Mouse (Mus musculus): ENCODE measurements around the gene Fgf18.
A peak's percentile ranks its signal among the peaks of the same experiment; 100 is the strongest.

Gene Fgf18

DNA sequence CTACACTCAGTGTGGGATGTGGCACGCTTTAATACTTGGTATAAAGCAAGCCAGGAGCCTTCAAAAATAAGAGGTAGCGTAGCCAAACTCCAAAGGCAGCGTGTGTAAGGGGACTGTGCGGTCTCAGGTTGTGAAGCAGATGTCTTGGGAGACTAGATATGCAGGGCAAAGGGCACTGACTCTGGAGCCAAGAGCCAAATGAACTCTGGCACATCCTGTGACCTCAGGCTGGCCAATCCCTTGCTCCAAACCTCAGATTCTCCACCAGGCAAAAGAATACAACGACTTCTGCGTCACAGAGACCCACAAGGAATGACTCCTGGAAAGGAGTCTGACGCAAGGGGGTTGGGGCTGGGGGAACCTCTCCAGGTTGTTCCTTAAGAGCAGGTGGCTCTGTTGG, 28.1 kb downstream of the Fgf18 start:
- DNase-seq (ENCODE audit: low read depth, low spot score), result no peak

DNA sequence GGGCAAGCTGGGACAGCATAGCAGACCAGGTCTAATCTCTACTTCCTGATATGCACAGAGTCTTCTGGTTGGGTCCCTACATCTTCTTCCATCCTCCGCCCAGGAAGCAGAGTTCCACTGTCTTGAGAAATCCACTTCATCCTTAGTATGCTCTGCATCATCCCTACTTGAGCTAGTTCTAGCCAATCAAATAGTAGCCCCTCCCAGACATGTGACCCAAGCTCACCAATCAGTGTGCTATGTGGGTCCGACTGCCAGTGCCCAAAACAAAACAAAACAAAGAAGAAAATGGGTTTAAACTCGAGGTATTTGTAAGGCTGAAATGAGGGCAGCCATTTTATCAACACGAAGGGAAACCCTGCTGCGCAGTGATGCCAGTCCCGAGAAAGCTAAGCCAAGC, 28.7 kb downstream of the Fgf18 start:
- DNase-seq (ENCODE audit: low read depth, low spot score), result no peak

DNA sequence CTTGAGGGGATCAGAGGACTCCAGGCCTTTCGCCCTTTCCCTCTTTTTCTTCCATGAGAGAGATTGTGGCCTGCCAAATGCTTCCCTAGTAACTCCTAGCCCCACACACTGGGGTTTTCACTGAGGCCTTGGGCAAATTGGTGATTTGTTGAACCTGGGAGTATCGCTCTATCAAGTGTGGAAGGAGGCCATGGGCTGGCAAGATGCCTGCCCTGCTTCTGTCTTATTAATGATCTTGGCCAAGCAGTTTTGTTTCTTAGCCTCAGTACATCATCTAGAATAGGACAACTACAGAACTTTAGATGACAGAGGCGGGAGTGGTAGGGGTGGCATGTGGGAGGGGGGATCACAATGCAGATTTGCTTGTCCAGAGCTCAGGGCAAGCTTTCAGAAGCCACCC, 31.4 kb downstream of the Fgf18 start:
- no peak for DNase-seq (ENCODE audit: low read depth, low spot score)

DNA sequence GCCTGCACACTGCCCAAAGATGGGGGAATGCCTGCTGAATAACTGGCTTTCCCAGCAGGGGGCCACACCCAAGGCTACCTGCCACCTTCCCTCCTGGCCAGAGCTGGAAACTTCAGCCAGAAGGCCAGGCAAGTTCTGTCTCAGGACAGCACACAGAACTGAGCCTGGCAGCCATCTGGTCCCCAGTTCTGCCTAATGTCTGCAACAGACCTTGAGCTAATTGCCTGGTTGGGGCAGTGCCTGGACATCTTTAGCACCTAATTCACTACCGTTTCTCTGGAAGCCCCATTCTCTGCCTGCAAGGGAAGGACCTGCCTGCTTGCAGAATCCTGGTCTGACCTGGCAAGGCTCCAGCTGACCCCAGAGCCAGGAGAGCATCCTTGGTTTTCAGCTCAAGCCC, 34.8 kb downstream of the Fgf18 start:
- no peak for DNase-seq (ENCODE audit: low read depth, low spot score)

DNA sequence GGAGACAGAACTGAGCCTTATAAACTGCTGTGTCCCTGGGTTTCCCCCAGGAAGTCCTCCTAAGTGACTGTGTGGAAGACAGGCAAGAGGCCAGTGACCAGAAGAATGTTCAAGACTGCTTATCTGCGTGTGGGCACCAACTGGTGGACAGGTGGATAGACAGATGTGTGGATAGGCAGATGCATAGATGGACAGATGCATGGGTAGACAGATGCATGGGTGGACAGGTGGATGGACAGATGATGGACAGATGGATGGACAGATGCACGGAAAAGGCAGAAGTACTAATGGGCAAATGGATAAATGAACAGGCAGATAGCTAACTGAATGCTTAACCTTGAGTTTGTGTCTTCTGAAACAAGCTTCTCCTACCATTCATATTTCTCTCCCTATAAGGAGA, 37.1 kb downstream of the Fgf18 start:
- no peak for DNase-seq (ENCODE audit: low read depth, low spot score)

DNA sequence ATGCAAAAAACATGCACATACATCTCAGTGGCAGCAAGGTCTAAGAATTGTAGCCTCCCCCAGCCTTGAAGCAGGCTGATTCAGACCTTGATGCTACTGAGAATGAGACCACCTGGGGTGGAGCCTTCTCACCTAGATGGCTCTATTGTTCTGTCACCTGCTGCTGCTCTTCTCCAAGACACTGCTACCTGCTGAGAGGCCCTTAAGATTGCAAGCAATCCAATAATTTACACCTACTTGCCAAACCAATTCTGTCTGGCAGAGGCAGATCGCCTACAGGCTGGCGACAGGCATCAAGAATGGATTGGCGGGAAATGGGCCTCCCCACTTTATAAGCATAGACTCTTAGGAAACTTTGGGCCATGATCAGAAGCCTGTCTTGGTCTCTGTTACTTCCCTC, 39.7 kb downstream of the Fgf18 start:
- DNase-seq (ENCODE audit: low read depth, low spot score), result no peak

DNA sequence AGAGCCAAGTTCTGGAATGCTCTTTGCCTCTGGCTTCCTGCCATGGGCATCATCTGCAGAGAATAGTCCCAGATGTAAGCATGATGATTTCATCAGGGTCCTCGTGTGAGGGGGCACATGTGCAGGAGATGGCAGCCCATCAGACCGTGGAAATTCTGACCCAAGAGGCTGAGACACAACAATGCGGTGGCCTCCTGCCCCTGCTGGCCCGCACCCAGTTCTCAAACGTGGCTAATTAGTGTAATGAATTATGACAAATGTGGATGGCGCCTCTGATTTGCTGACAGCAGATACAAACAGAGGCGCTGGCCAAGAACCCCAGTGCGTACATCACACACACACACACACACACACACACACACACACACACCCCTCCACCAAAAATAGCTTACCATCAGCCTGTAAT, 42.3 kb downstream of the Fgf18 start:
- DNase-seq (ENCODE audit: low read depth, low spot score), result peak; percentile 13

DNA sequence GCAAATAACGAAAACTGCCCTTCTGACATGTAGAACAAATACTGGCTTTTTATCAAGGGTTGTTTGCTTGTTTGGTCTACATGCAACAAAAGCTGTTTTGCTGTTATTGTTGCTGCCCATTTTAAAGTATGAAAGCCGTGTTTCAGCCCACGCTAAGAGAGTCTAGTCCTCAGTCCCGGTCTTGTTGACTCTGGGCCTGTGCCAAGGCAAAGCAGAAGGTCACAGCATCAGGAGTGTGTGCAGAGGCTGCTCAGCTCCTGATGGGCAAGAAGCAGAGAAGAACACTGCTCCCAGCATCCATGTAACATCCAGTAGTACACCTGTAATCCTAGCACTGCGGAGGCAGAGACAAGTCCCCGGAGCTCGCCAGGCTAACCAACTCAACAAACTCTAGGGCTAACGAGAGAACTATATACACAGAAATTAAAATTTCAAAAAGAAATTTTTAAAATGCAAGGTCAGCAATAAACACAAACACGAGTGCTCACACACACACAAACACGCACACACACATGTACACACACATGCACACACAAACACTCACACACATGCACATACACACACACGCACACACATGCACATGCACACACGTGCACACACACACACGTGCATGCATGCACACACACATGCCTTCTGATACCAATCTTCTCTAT, 43.8 kb downstream of the Fgf18 start:
- DNase-seq (ENCODE audit: low read depth, low spot score), result no peak

DNA sequence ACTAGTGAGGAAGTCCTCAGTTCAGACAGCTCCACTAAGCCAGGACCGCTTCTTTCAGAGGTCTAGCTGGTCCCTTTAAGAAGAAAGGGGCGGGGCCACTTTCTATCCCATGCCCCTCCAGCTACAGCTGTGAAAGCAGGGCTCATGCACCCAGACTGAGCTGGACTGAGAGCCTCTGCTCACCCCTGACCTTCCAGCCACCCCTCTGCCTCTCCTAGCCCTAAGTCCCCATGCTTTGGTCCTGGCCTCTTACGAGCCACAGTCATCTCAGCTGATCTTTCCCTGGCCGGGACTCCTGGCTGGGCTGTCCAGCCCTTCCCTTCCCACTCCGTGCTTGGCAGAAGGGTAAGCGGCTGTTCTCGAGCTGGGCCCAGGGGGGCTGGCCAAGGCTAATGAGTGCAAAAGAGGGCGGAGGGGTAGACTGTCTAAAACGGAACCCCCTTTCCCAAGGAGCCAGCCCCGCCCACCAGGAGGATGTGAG, 47.1 kb downstream of the Fgf18 start:
- no peak for DNase-seq (ENCODE audit: low read depth, low spot score)

DNA sequence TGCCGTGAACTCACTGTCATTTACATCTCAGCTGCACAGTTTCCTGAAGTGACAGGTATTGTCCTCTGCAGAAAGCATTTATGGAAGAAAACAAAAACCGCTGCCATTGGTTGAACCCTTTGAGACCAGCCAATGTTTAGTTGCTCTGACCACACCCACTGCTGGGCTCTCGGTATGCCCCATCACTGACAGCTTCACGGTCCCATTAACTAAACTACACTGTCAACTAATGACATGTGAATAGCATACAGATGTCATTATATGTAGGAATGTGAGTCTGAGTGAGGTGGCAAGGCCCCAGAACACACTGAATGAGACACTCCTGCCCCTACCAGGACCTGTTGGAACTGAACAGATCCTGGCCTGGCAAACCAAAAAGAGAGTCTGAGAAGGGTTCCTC, 47.8 kb downstream of the Fgf18 start:
- DNase-seq (ENCODE audit: low read depth, low spot score), result no peak

DNA sequence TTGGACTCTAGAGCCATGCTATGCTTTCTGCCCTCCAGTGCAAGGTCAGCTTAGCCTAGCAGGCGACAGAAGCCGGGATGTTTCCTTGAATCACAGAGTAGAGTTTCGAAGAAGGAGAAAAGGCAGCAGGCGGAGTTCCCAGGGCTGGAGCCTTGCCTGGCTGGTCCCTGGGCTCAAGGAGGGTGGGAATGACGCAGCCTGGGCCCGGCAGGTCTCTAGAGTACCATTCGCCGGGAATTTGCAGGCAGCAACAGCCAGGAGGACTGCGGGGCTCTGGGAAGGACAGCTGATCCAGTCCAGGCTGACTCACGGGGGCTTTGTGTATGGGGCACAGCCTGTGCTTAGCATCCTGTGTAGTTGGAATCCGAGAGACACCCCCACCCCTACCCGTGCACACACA, 48.8 kb downstream of the Fgf18 start:
- no peak for DNase-seq (ENCODE audit: low read depth, low spot score)

DNA sequence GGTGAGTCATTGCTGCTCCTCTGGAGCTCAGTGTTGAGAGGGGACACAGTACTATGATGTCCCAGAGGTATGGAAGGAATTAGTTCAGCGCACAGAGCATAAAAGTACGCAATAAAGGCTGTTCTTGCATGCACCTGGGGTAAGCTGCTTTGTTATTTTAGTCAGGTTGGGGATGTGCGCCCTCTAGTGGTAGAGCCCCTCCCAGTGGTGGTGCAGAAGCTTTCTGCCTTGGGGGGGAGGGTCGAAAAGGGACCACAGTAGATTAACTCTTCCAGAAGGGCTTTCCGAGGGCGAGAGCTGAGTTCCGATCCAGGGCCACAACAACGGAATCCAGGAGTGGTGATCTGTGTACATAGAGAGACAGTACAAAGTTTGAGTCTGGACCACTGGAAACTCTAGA, 49.3 kb downstream of the Fgf18 start:
- peak; percentile 42 for DNase-seq (ENCODE audit: low read depth, low spot score)

DNA sequence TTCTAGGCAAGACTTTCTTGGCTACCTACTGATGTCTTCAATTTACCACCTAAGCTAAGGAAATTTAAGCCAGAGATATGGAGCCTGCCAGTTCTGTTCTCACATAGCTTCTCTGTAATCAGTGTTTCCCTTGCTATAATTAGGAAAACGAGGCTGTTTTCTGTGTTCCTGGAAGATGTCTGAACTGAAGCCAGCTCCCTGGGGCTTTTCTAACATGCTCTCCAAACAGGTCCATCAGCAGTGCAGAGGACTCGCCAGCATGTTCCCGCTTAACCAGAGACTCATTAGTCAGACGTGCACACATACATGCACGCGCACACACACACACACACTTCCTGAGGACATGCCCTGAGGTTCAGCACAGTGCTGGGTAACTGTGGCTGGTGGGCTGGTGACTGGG, 57.3 kb downstream of the Fgf18 start:
- DNase-seq (ENCODE audit: low read depth, low spot score), result no peak

DNA sequence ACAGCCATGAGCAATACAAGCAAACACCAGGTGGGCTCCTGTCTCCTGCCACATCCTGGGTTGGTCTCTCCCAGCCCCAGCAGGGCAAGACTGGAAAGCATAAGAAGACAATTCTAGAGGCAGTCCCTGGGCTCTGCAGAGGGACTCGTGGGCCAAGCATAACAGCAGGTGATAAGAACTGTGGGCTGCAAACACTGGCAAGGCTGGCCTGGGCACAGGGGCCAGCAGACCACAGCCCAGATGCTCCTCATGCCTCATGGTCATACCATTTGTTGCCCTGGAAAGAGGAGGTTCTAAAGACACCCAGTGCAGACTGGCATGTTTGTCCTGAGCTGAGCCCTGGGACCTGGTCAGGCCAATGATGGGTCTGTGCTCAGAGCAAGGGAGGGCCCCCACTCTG, 59.0 kb downstream of the Fgf18 start:
- no peak for DNase-seq (ENCODE audit: low read depth, low spot score)

DNA sequence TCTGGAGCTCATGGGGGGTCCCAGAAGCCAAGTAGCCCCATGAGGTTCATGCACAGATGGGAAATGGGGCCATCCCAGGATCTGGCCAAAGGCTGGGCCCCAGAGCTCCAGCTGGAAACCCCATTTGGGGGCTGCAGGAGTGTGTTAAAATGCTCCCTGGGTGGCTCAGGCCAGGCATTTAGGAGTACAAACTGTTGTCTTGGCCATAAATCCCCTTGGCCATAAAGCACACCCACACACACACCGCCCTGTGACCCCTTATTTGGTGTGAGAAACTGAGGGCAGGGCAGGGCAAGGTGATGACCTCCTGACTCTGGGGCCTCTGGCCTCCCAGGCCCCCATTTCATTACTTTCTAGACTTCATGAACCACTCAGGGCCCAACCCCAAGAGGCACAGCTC, 61.2 kb downstream of the Fgf18 start:
- DNase-seq (ENCODE audit: low read depth, low spot score), result no peak

DNA sequence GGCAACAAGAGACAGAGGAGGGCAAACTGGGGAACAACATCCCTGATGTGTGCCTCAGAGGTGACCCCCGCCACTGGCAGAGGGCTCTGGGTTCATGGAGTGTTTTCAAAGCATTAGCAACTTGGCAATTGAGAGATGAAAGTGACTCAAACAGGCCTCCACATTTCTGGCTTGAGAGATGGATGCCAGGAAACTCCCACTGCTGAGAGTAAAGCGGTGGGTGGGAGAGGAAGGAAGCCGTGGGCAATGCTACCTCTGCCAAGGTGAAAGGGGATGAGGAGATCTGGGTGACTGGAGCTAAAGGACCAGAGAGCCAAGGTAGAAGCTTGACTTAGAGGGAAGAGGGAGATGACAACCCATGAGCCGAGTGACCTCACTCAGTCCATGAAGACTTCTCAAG, 61.7 kb downstream of the Fgf18 start:
- no peak for DNase-seq (ENCODE audit: low read depth, low spot score)

DNA sequence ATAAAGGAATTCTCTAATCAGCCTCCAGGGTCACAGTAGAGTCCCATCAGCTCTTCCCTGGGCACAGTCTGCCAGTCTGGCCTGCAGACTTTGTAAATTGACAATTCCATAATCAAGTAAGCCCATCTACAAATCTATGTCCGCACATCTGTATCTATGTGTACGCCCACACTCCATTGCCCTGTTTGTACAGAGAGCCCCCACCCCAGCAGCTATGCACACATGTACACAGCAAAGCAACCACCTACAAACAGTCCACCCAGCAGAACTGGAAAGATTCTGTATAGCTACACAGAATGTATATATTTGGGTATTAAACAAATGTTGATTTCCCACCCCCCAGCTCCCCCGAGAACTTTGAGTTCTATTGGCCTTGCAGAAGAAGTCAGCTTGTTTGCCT, 62.1 kb downstream of the Fgf18 start:
- no peak for DNase-seq (ENCODE audit: low read depth, low spot score)

DNA sequence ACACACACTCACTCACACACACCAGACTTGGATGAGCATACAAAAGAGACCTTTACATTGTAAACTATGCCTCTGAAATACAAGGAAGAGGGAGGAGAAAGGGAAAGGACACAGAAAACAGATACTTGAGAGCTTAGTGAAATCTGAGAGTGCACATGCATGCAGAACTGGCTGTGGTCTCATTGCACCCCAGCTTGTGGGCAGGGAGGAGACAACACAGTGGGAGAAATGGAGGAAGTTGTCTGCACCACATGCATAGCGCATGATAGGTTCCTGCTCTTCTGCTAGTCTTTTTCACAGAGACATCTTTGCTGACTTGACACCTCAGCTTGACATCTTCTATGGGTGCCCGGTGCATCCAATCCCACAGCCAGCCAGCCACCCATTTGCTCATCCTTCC, 63.2 kb downstream of the Fgf18 start:
- DNase-seq (ENCODE audit: low read depth, low spot score), result no peak

DNA sequence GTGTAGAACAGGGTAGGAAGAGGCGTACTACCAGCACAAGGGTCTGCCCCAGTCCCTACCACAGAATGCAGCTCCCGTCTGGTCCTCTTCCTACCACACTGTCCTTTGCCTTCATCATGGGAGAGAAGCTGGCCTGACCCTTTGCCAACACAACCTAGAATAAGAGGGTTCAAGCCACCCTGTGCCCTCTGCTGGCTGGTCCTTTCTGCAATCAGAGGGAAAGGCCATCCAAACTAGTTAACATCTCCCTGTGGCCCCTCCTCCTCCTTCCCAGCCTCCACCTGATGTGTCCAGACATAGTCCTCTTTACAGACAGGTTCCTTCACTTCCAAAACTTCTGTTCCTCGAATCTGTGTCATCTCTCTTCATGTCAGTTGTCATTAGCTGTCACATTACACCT, 66.0 kb downstream of the Fgf18 start:
- no peak for DNase-seq (ENCODE audit: low read depth, low spot score)

DNA sequence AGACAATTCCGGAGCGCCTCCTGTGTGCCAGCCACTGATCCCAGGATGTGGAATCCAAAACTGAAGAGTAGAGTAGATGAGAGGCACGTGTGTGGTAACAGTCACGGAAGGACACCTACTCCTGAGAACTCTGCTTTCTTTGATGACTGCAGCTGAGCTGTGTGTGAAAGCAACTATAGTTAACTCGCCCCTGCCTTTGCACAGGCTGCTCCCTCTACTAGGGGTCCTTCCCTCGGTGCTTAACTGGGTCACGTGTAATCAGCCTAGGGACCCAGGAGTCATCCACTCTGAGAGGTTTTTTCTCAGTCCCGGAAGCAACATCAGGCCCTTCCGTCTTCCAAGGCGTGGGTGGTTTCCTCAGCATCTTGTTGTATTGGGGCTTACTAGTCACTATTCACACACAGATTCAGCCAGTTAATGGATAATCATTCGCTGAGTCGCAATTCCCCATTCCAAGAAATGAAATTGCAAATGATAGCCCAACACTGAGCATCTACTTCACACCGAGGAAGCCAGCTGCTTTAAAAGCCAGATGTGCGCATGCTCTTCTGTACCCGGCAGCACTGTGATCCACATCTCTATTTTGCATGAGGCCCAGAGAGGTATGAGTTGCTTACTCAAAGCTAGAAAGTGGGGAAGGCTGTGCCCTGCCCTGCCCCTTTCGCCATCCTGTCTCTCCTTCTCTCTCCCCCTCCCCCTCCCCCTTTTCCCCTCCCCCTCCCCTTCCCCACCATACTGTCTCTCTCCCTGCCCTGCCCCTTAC, 67.0 kb downstream of the Fgf18 start:
- no peak for DNase-seq (ENCODE audit: low read depth, low spot score)

DNA sequence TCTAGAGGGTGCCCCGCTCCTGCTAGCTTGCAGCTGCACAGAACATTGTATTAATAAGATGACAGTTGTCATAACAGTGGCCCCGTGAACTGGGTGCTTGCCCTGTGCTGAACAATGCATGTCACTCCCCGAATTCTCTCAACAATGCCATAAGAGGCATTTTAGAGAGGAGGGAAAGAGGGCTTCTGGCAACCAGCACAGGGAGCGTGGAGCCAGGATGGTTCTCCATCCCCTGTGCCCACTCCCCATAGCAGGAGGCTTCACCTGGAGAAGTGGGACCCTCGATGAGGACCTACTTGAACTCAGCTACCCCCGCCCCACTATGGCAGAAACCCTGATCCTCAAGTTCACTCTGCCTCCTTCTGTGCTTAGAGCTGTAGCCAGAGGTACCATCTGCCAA, 67.8 kb downstream of the Fgf18 start:
- no peak for DNase-seq (ENCODE audit: low read depth, low spot score)

DNA sequence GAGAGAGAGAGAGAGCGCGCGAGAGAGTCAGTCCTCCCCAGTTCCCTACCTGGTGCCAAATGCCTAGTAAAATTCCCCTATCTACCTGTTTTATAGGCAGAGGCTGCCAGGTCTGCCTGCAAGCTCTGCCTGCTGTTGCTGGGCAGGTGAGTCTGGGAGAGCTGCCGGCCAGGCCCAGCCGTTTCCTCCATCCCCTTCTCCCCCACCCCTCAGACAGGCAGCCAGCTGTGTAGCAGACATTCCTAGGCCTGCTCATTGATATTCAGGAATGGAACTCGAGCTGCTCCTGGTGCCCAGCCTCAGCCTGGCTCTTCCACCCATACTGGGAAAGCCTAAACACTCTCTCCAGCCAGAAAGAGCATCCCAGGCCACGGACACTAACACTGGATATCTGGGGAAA, 69.2 kb downstream of the Fgf18 start:
- no peak for DNase-seq (ENCODE audit: low read depth, low spot score)

DNA sequence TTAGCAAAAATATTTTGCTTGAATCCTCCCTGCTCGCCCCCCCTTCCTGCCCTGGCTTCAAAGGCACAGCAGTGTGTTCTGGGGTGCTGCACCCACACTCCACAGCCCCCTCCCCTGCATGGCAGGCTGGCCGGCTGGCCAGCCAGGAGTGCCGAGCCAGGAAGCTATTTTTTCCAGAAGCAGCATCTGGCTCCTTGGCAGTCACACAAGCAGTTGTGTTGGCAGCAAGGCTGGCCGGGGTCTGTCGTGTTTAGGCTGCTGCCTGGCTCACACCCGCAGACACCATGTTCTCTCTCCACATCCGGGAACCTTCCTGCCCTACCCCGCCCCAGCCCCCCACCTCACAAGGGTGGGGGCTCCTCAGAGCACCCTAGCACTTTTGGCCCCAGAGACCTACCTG, 71.9 kb downstream of the Fgf18 start:
- no peak for DNase-seq (ENCODE audit: low read depth, low spot score)

DNA sequence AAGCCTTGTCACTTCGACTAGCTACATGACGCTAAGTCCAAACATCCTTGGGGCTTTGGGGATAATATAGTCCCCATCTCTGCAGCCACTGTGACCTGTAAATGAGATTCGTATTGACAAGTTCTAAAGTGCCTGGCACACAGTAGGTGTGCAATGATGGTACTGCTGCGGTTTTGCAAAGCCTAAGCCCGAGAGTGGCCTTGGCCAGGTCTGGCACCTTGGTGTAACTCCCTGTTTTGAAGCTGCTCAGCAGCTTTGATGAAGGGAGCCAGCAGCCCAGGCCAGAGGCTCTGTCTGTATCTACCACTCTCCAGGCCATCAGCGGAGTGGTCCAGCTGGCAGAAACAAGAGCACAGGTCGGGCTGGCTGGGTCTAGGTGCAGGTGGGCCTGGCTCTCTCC, 72.7 kb downstream of the Fgf18 start:
- no peak for DNase-seq (ENCODE audit: low read depth, low spot score)
